Mouse (Mus musculus): ENCODE data around the gene Sema6c.

DNA sequence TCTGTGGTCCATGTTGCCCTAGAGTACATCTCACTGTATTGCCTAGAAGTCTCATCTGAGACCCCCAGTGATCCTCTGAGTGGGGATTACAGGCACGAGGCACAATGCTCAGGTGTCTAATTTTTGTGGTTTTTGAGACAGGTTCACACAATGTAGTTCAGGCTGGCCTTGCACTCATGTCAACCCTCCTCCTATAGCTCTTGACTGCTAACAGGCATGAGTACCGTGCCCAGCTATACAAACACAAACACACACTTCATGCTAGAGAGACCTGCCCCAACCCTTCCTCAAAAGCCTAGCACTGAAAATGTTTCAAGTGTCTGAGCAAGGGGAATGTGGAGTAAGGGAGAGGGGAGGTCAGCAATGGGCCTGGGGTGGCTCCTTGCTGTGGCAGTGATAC is 25.8 kb downstream of the Sema6c start:
- TF ChIP-seq CTCF (IDR thresholded peaks at IDR 0.05; ENCODE audit: low read depth) (no peak), EP300 (optimal IDR thresholded peaks at IDR 0.05) (no peak)

Measured in stomach, postnatal 0 days (tissue).